Mouse (Mus musculus) gonadal fat pad, adult 2 months (tissue): Measurements from ENCODE around the gene Cldn34a. TPM values are rescaled to one million over a fixed set of nuclear protein-coding genes. Genes with fewer than 3 reads are reported as not detected.
"Not testable (repeated sequence)": the region's sequence is repeated elsewhere in the genome, so short reads cannot be mapped to it uniquely, and the experiment has no call there.

Experiments used
- DNase-seq: peaks from one replicate; pipeline ENCODE4 v3.0.0-alpha.2; 2012; ENCODE audit warnings: low read depth
- polyA plus RNA-seq: library from polyadenylated mRNA; depleted of rRNA; stranded (reverse); fragments of >200 nt; gene quantifications from 2 replicates; pipeline ENCODE4 v1.2.3, GENCODE M21; 2012; rRNA removed

Cldn34a gene
- polyA plus RNA-seq = not detected in 2 replicates

DNA sequence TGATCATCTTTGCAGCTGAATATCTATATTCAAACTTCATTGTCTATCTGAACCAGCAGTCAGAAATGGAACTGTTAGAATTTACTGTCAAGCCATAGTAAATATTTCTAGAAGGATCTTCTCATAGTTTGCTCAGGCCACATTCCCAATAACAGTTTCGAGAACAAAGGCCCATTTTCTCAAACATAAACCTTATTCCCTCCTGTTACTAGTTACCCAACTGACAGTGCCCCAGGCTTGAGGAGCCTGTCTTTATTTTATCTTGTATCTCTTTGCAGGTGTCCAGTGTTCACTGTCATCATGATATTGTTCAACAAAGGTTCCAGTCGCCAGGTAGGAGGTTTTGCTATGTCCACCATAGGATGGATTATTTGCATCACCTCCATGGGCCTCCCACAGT, at the start of gene Cldn34a:
Gene Cldn34a (plus strand): TSS at position 301 of the 400 bp plus-strand sequence.
- no peak for DNase-seq

- DNase-seq = not testable (repeated sequence)
These were observed 44.5 kb upstream of the Cldn34a start for GRCm38 (mm10) chrX:152518611-152519010.

- no peak for DNase-seq
These were observed 17.4 kb upstream of the Cldn34a start for GRCm38 (mm10) chrX:152545736-152546135.

- DNase-seq = no peak
These were observed 15.0 kb upstream of the Cldn34a start for GRCm38 (mm10) chrX:152548180-152548579.

DNA sequence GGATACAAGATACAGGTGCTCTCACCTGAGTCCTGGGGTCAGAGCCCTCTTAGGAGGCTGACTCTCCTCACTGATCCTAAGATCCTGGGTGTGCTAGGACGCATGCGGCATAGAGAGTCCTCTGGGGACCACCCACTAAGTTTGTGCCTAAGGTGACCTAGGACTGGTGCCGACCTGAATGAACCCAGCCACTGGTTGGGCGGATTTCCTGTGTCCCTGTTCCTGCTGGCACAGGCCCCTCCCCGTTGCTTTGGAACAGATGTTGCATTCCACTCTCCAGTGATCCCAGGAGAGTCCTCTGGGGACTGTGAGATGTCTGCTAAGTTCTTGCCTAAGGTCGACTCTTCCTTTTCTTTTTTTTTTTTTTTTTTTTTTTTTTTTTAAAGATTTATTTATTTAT, 5.7 kb upstream of the Cldn34a start:
- DNase-seq = no peak

Other genes starting within 250 kb of the Cldn34a start
- gene Kantr, start 235.8 kb upstream of the Cldn34a start, polyA plus RNA-seq = 8.1 and 8.3 TPM in 2 replicates
- 58.8 and 66.3 TPM in 2 replicates for gene Tspyl2, start 220.9 kb upstream of the Cldn34a start, polyA plus RNA-seq
- gene Gpr173, start 194.6 kb upstream of the Cldn34a start, polyA plus RNA-seq = 2.1 and 2.6 TPM in 2 replicates
- 6.4 and 7.5 TPM in 2 replicates for gene Shroom2, start 206.1 kb downstream of the Cldn34a start, polyA plus RNA-seq
- not detected in 2 replicates for gene Gpr143, start 218.6 kb downstream of the Cldn34a start, polyA plus RNA-seq